Mouse (Mus musculus) liver, adult 2 months (tissue): ENCODE measurements at regions not wholly inside any gene's neighbourhood (a gene's known extent, or its start where the extent isn't known, plus 50 kb on each side); places are given as distances from the start of the nearest gene placed in this dataset.

Source experiments
- DNase-seq: peaks from one replicate; pipeline ENCODE4 v3.0.0-alpha.2; 2011; ENCODE audit warnings: low read depth, low spot score; ENCODE audit errors: extremely low read depth
- H3K27ac ChIP-seq: fragments of 200-500 bp; replicated peaks from 2 replicates; pipeline ENCODE4 v1.5.1; 2012; ENCODE audit warnings: low read depth, mild to moderate bottlenecking, control low read depth, inconsistent platforms, low read length; ENCODE audit not compliant: insufficient read depth
- H3K27me3 ChIP-seq: fragments of 200-500 bp; 2 replicates; pipeline ENCODE4 v1.6.1; 2012; ENCODE audit warnings: mild to moderate bottlenecking, moderate library complexity, low read length, inconsistent platforms; ENCODE audit not compliant: control insufficient read depth, insufficient read depth
- H3K36me3 ChIP-seq: fragments of 200-500 bp; 2 replicates; pipeline ENCODE4 v1.6.1; 2012; ENCODE audit warnings: low read length, inconsistent platforms; ENCODE audit not compliant: control insufficient read depth, insufficient read depth
- H3K4me1 ChIP-seq: fragments of 200-500 bp; 2 replicates; pipeline ENCODE4 v1.6.1; 2011; ENCODE audit warnings: low read length; ENCODE audit not compliant: control insufficient read depth, insufficient read depth
- H3K4me3 ChIP-seq: fragments of 200-500 bp; 2 replicates; pipeline ENCODE4 v1.5.1; 2011; ENCODE audit warnings: low read depth, mild to moderate bottlenecking, control low read depth, low read length, moderate library complexity; ENCODE audit not compliant: insufficient read depth
- H3K79me2 ChIP-seq: fragments of 200-500 bp; 2 replicates; pipeline ENCODE4 v1.6.1; 2012; ENCODE audit warnings: inconsistent platforms, mild to moderate bottlenecking, low read length, moderate library complexity; ENCODE audit not compliant: control insufficient read depth, insufficient read depth
- H3K9ac ChIP-seq: fragments of 200-500 bp; 2 replicates; pipeline ENCODE4 v1.6.1; 2012; ENCODE audit warnings: low read depth, mild to moderate bottlenecking, control low read depth, inconsistent platforms, low read length
- CTCF ChIP-seq: fragments of 200-500 bp; IDR thresholded peaks from 2 replicates; pipeline ENCODE4 v1.5.1; 2011; ENCODE audit warnings: low read depth, low read length, control low read depth
- POLR2A ChIP-seq: fragments of 200-500 bp; IDR thresholded peaks from 2 replicates; pipeline ENCODE4 v1.6.1; 2011; ENCODE audit warnings: low read length, control low read depth; ENCODE audit not compliant: insufficient read depth; ENCODE audit errors: extremely low read depth
- WGBS: fragments of 180-500 bp; shearing (Covaris S2); methylation state at CpG from one replicate; pipeline ENCODE4 v1.1.7; 2018; 5-methylcytosine and 5-hydroxymethylcytosine counted together

GRCm38 (mm10) chr1:42252386-42252785 is 443.2 kb upstream of the Pou3f3 start:
- Histone ChIP-seq H3K27me3 (no peaks in the 10 kb centered on the region), H3K27ac (no peak overlapping the region), H3K79me2 (no peaks in the 10 kb centered on the region), H3K4me3 (no peak overlapping the region), H3K4me1 (no peaks in the 10 kb centered on the region), H3K36me3 (no peaks in the 10 kb centered on the region), H3K9ac (no peak overlapping the region)
- TF ChIP-seq POLR2A (no peak), CTCF (no peak)
- WGBS = 79% methylated on average over 3 of the region's 3 CpGs
- DNase-seq = no peak

- 79% methylated on average over 3 of the region's 3 CpGs for WGBS
- no peak for DNase-seq
- no peak overlapping the region for H3K9ac ChIP-seq
- no peaks in the 10 kb centered on the region for H3K4me1 ChIP-seq
- H3K27ac ChIP-seq = no peak overlapping the region
- H3K79me2 ChIP-seq = no peaks in the 10 kb centered on the region
- TF ChIP-seq POLR2A (no peak), CTCF (no peak)
- H3K36me3 ChIP-seq = no peaks in the 10 kb centered on the region
- no peaks in the 10 kb centered on the region for H3K27me3 ChIP-seq
- H3K4me3 ChIP-seq = no peak overlapping the region
Observed at GRCm38 (mm10) chr1:42253786-42254185, 441.8 kb upstream of the Pou3f3 start.

GRCm38 (mm10) chr1:42256911-42257595 is 438.5 kb upstream of the Pou3f3 start:
- Histone ChIP-seq H3K4me1 (no peaks in the 10 kb centered on the region), H3K36me3 (no peaks in the 10 kb centered on the region), H3K27me3 (no peaks in the 10 kb centered on the region), H3K9ac (no peak overlapping the region), H3K4me3 (no peak overlapping the region), H3K79me2 (no peaks in the 10 kb centered on the region), H3K27ac (no peak overlapping the region)
- DNase-seq = no peak
- TF ChIP-seq POLR2A (no peak), CTCF (no peak)
- 83% methylated on average over 10 of the region's 10 CpGs for whole genome bisulfite sequencing

DNA sequence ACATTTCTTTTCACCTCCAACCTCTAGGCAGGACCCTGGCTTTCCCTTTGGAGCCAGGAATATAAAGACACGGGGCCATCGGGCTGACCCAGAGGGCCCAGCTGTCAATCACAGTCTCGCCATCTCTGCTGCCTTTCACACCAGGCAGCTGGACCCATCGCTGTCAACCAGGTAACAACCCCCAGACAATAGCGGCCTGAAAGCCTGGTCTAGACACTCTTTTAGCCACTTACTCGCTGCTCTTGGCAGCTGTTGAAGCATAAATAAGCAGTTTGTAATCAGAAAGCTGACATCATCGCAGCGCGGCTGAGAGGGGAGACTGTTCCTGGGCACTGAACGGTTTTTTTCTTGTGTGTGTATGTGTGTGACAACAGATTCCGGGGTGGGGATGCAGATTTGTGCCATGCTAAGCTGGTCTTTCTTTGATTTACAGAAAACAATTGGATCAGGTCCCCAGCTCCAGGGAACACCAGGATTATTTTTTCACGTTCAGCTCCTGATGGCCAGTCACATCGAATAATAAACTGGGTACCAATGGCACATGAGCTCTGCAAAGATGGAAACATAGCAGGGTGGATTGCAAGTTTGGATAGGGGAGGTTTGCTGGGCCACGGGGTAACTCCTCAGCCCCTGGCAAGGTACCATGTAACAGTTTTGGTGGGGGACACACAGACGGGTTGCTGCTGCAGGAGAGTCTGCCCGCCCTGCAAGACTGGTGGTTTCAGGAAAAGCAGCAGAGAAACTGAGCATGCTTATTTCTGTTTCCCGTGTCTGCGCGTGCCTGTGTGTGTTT is 437.6 kb upstream of the Pou3f3 start:
- no peaks in the 10 kb centered on the region for H3K36me3 ChIP-seq
- no peak overlapping the region for H3K4me3 ChIP-seq
- H3K79me2 ChIP-seq = no peaks in the 10 kb centered on the region
- 63% methylated on average over 19 of the region's 19 CpGs for WGBS
- no peak overlapping the region for H3K9ac ChIP-seq
- DNase-seq = no peak
- H3K4me1 ChIP-seq = no peaks in the 10 kb centered on the region
- no peak overlapping the region for H3K27ac ChIP-seq
- H3K27me3 ChIP-seq = no peaks in the 10 kb centered on the region
- TF ChIP-seq POLR2A (no peak), CTCF (no peak)

DNA sequence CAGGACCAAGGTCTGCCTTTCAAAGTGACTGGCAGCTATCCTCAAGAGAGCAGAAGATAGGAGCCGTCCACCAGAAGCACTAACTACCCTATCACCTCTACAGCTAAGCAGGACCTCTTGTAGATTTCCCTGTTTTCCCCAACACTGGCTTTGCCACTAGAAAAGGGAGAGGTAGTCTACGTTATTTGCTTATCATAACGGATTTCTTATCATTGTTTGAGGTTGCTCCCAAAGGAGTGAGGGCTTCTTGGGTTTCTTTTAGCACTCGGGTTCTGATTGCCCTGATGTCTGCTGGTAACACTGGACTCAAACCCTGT is 437.0 kb upstream of the Pou3f3 start:
- Histone ChIP-seq H3K27ac (no peak overlapping the region), H3K4me3 (no peak overlapping the region), H3K27me3 (no peaks in the 10 kb centered on the region), H3K79me2 (no peaks in the 10 kb centered on the region), H3K9ac (no peak overlapping the region), H3K36me3 (no peaks in the 10 kb centered on the region), H3K4me1 (no peaks in the 10 kb centered on the region)
- no peak for DNase-seq
- TF ChIP-seq CTCF (no peak), POLR2A (no peak)
- WGBS = 47% methylated on average over 4 of the region's 4 CpGs
